Mouse (Mus musculus) heart, embryonic 11.5 days (tissue): ENCODE results near the gene Cldnd2. TPM values are rescaled to one million over a fixed set of nuclear protein-coding genes. Genes with fewer than 3 reads are reported as not detected.

Experiments
- ATAC-seq: fragments of 200-750 bp; cut with Nextera tagmentation; replicated peaks from 2 replicates; pipeline ENCODE4 v1.8.0; 2017; ENCODE audit warnings: moderate library complexity; ENCODE audit not compliant: insufficient number of reproducible peaks, low FRiP score, low TSS enrichment
- H3K27ac ChIP-seq: fragments of 300-500 bp; sonication (generic); 2 replicates; pipeline ENCODE4 v1.5.1; 2014; ENCODE audit warnings: mild to moderate bottlenecking, low read depth, low read length
- H3K27me3 ChIP-seq: fragments of 300-500 bp; sonication (generic); 2 replicates; pipeline ENCODE4 v1.6.1; 2014; ENCODE audit warnings: mild to moderate bottlenecking, low read length, mixed read lengths; ENCODE audit not compliant: control insufficient read depth, insufficient read depth
- H3K36me3 ChIP-seq: fragments of 300-500 bp; sonication (generic); 2 replicates; pipeline ENCODE4 v1.6.1; 2014; ENCODE audit warnings: mild to moderate bottlenecking, low read length, moderate library complexity, mixed read lengths; ENCODE audit not compliant: control insufficient read depth, insufficient read depth
- H3K4me1 ChIP-seq: fragments of 300-500 bp; sonication (generic); 2 replicates; pipeline ENCODE4 v1.6.1; 2014; ENCODE audit warnings: low read length; ENCODE audit not compliant: control insufficient read depth, insufficient read depth
- H3K4me2 ChIP-seq: fragments of 300-500 bp; sonication (generic); 2 replicates; pipeline ENCODE4 v1.6.1; 2014; ENCODE audit warnings: mild to moderate bottlenecking, moderate library complexity
- H3K4me3 ChIP-seq: fragments of 300-500 bp; sonication (generic); 2 replicates; pipeline ENCODE4 v1.5.1; 2014; ENCODE audit warnings: low read depth, low read length
- H3K9ac ChIP-seq: fragments of 300-500 bp; sonication (generic); 2 replicates; pipeline ENCODE4 v1.6.1; 2014; ENCODE audit warnings: mild to moderate bottlenecking, low read depth, low read length, moderate library complexity
- H3K9me3 ChIP-seq: fragments of 300-500 bp; sonication (generic); replicated peaks from 2 replicates; pipeline ENCODE4 v1.6.1; 2016; ENCODE audit warnings: low read length; ENCODE audit not compliant: control insufficient read depth
- WGBS: fragments of 180-500 bp; shearing (Covaris S2); extraction: QIAGEN DNeasy Blood & Tissue Kit; methylation state at CpG from one replicate; pipeline ENCODE4 v1.1.7; 2014; ENCODE audit not compliant: insufficient replicate concordance; 5-methylcytosine and 5-hydroxymethylcytosine counted together
- polyA plus RNA-seq: library from polyadenylated mRNA; unstranded; fragments of >200 nt; fragmentation: Nextera tagmentation; extraction: Ambion mirVana; gene quantifications from 2 replicates; pipeline ENCODE4 v1.2.1, GENCODE M21; 2014

Cldnd2 gene
- polyA plus RNA-seq, 1 experiment from 2014 or later = not detected

DNA sequence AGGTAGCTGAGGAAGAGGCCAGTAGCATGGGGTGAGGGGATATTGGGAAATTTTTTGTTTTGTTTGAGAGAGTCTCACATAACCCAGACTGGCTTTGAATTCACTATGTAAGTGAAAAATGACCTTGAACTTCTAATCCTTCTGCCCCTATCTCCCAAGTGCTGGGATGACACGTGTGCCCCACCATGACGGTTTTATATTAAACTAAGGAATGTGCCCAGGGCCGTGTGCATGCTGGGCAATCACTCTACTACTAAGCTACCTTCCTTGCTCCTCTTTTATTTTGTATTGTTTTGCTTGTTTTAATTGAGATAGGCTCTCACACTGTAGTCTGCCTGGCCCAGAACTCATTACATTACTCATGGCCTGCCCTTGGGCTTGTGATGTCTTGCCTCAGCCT is 489 bp downstream of the Cldnd2 start:
- 88% methylated on average over 3 of the region's 3 CpGs for WGBS
- Histone ChIP-seq H3K27me3 (peaks cover 2% of the 10 kb centered on the region; the same call in 1 of the 2 replicates), H3K4me2 (no peak overlapping the region), H3K9ac (no peak overlapping the region), H3K36me3 (no peaks in the 10 kb centered on the region), H3K9me3 (no peaks in the 10 kb centered on the region), H3K4me3 (no peak overlapping the region), H3K4me1 (peaks cover 15% of the 10 kb centered on the region), H3K27ac (no peak overlapping the region)
- no peak for ATAC-seq

GRCm38 (mm10) chr7:43442684-43443083 is 2.1 kb downstream of the Cldnd2 start:
- Histone ChIP-seq H3K4me2 (peak overlapping the region; percentile 71), H3K36me3 (no peaks in the 10 kb centered on the region; the same call in 1 of the 2 replicates), H3K9me3 (no peaks in the 10 kb centered on the region), H3K4me3 (peak overlapping the region; percentile 63), H3K4me1 (peaks cover 16% of the 10 kb centered on the region), H3K9ac (peak overlapping the region; percentile 74), H3K27me3 (0 out of 2 replicates have a peak, but pooled peaks cover 2% of the 10 kb centered on the region), H3K27ac (peak overlapping the region; percentile 98)
- ATAC-seq = no peak
- 15% methylated on average over 6 of the region's 9 CpGs for WGBS

DNA sequence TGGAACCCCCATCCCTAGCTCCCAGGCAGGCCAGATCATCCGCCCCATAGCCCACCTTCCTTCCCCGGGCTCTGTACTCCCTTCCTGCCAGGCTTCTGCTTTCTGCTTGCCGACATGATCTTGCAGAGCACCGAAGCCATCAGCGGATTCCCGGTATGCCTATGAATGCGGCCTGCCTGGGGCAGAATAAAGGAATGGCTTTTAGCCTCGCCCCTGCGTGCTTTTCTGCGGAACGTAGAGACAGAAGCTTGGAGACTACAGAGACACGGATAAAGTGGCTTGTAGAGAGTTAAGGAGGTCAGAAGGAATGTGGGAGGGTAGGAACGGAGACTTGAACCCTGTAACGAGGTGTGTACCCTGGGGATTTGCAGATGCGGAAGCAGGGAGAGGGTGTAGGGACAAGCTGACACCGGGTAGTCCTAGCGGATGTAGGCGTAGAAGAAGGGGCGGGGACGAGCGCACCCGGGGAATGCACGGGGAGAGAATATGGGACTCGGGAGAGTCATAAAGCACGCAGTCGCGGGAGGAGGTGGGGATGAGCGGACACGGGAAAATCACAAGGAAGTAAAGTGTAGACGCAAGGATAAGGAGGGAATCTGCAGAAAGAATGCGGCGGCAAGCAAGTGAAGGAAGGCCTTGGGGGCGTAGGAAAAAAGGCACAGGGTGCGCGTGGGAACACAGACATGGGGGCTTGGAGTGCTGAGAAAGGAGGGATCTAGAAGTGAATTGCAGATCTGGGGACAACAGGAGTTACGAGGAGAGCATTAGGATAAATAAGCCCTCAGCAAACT is 2.7 kb downstream of the Cldnd2 start:
- Histone ChIP-seq H3K4me2 (peak overlapping the region; percentile 71), H3K9ac (peak overlapping the region; percentile 74), H3K9me3 (no peaks in the 10 kb centered on the region), H3K36me3 (no peaks in the 10 kb centered on the region; the same call in 1 of the 2 replicates), H3K27me3 (0 out of 2 replicates have a peak, but pooled peaks cover 2% of the 10 kb centered on the region), H3K4me1 (peaks cover 22% of the 10 kb centered on the region), H3K4me3 (peak overlapping the region; percentile 63), H3K27ac (peak overlapping the region; percentile 98)
- 1% methylated on average over 36 of the region's 36 CpGs for WGBS
- peak; percentile 89 for ATAC-seq

DNA sequence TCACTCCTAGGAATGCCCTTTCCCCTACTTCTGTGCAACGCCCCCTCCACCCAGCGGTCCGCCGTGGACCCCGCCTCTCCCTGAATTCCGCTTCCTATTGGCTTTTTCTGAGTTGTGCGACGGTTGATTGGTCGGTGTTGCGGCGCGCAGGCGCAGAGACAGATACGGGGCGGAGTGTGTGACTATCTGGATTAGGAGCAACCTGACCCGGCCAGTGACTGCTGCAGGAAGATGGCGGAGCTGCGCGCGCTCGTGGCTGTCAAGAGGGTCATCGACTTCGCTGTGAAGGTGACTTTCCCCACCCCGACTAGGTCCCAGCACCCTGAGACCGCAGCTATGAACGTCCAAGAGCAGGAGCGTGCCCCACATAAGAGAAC is 3.3 kb downstream of the Cldnd2 start, which contains the start of the genes Etfb and Gm45233:
Gene Etfb (plus strand): TSS at position 167 of the 377 bp plus-strand sequence.
Gene Gm45233 (plus strand): TSS at position 212 of the 377 bp plus-strand sequence.
- H3K4me1 ChIP-seq = peaks cover 22% of the 10 kb centered on the region
- H3K9me3 ChIP-seq = no peaks in the 10 kb centered on the region
- peak; percentile 98 for ATAC-seq
- H3K9ac ChIP-seq = peak within 1 kb of the TSS; percentile 74
- no peaks in the 10 kb centered on the region; the same call in 1 of the 2 replicates for H3K36me3 ChIP-seq
- H3K27me3 ChIP-seq = 0 out of 2 replicates have a peak, but pooled peaks cover 2% of the 10 kb centered on the region
- 1% methylated on average over 27 of the region's 27 CpGs for WGBS
- H3K4me3 ChIP-seq = peak within 1 kb of the TSS; percentile 63
- H3K4me2 ChIP-seq = peak within 1 kb of the TSS; percentile 71
- peak within 1 kb of the TSS; percentile 98 for H3K27ac ChIP-seq

GRCm38 (mm10) chr7:43447801-43448200 is 7.2 kb downstream of the Cldnd2 start:
- Histone ChIP-seq H3K27me3 (no peaks in the 10 kb centered on the region), H3K4me1 (peaks cover 25% of the 10 kb centered on the region), H3K4me3 (no peak overlapping the region), H3K9ac (no peak overlapping the region), H3K4me2 (no peak overlapping the region), H3K9me3 (no peaks in the 10 kb centered on the region), H3K36me3 (peaks cover 2% of the 10 kb centered on the region; the same call in 1 of the 2 replicates), H3K27ac (no peak overlapping the region)
- 79% methylated on average over 4 of the region's 4 CpGs for WGBS
- no peak for ATAC-seq

DNA sequence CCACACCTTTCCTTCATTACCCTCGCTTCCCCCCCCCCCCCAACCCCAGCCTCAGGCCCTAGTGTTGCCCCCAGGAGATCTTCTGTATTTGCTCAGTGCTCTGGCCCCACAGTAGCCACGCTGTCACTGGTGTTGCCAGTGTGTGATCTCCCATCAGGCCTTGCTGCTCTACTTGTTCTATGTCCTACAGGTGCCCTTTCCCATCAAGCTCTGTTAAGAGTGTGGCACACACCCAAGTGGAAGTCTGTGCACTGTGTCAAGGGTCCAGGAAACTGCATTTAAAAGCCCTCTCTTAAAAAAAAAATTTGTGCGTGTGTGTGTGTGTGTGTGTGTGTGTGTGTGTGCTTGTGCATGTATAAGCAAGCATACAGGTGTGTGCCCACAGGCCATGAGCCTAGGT is 7.7 kb downstream of the Cldnd2 start:
- Histone ChIP-seq H3K9ac (no peak overlapping the region), H3K27ac (no peak overlapping the region), H3K4me2 (no peak overlapping the region), H3K9me3 (no peaks in the 10 kb centered on the region), H3K4me3 (no peak overlapping the region), H3K4me1 (peaks cover 22% of the 10 kb centered on the region), H3K36me3 (peaks cover 4% of the 10 kb centered on the region; the same call in 1 of the 2 replicates), H3K27me3 (no peaks in the 10 kb centered on the region)
- ATAC-seq = no peak
- WGBS = 77% methylated on average over 2 of the region's 3 CpGs

- Histone ChIP-seq H3K27me3 (no peaks in the 10 kb centered on the region), H3K4me3 (no peak overlapping the region), H3K9me3 (no peaks in the 10 kb centered on the region), H3K4me2 (no peak overlapping the region), H3K9ac (no peak overlapping the region), H3K27ac (no peak overlapping the region), H3K36me3 (peaks cover 14% of the 10 kb centered on the region), H3K4me1 (peaks cover 18% of the 10 kb centered on the region)
- WGBS = 93% methylated on average over 2 of the region's 2 CpGs
- no peak for ATAC-seq
Measured at GRCm38 (mm10) chr7:43449811-43450210, 9.2 kb downstream of the Cldnd2 start.

- no peak for ATAC-seq
- WGBS = 92% methylated on average over 11 of the region's 11 CpGs
- peaks cover 22% of the 10 kb centered on the region for H3K36me3 ChIP-seq
Measured at GRCm38 (mm10) chr7:43451726-43452125, 11.1 kb downstream of the Cldnd2 start.

More at GRCm38 (mm10) chr7:43451726-43452125, 11.1 kb downstream of the Cldnd2 start:
- peaks cover 13% of the 10 kb centered on the region for H3K4me1 ChIP-seq
- H3K9me3 ChIP-seq = no peaks in the 10 kb centered on the region
- H3K4me2 ChIP-seq = no peak overlapping the region
- no peak overlapping the region for H3K27ac ChIP-seq
- no peak overlapping the region for H3K4me3 ChIP-seq
- H3K27me3 ChIP-seq = no peaks in the 10 kb centered on the region
- H3K9ac ChIP-seq = no peak overlapping the region
